Mouse (Mus musculus): ENCODE results near the gene Sertad4.

The Sertad4 gene

DNA sequence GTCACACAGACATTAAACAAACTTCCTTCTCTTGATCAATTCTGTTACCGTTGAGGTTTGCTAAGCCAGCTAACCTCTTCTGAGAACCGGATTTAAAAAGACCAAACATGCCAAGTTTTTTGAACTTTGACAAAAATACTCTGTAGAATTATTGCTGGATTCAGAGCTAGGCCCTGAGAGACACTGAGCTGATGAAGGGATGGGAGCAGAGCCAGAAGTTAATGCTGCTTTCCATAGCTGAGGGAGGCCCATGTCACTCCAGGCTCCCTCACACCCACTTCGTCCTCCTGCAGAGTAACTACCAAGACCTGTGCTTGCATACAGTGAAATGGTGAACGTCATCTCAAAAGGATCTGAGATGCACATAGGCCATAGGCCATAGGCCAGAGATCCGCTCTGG lies 43.3 kb downstream of the Sertad4 start:
- DNase-seq (ENCODE audit: low read depth in 1 of 2, low spot score in 2 of 2), result no peak

DNA sequence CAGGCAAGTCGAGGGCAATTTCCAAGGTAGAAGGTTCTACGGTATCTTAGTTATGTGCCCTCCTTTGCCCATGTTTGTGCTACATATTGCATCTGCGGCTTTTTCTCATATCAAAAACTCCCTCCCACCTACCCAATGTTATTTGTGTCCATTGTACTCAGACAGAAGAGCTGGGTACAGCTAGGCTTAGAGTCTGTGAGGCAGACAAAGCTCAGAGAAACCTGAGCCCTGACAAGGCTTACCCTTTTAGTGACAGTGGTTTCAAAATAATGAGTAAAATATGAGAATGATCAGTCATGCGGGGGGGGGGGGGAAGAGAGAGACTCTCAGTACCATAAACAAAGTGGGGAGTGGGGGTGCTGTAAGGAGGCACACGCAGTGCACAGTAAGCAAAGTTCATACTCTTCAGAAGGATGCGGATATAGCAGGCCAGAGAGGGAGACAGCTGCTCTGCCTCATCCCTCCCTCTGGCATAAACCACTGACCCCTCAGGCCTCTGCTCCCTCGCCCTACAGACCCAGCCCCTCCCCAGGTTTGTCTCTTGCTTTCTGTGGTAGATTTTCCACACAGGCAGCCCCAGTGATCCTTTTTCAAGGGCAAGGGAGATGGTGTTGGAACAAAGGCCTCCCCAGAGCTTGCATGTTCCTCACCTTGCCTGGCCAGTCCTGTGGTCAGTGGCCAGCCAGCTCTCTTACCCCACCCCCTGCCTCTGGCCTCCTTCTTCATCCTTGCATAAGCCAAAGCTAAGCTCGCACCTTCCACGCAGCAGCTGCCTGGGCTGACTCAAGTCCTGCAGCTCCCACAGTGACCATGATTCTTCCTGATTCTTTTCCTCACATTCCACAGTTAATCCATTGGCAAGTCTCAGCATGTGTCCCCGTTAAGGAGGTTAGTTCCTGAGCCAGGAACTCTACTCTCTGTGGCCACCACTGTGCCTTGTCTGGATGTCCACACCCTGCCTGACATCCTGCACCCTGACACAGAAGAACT lies 49.1 kb downstream of the Sertad4 start:
- no peak for DNase-seq (ENCODE audit: low read depth in 1 of 2, low spot score in 2 of 2)

DNA sequence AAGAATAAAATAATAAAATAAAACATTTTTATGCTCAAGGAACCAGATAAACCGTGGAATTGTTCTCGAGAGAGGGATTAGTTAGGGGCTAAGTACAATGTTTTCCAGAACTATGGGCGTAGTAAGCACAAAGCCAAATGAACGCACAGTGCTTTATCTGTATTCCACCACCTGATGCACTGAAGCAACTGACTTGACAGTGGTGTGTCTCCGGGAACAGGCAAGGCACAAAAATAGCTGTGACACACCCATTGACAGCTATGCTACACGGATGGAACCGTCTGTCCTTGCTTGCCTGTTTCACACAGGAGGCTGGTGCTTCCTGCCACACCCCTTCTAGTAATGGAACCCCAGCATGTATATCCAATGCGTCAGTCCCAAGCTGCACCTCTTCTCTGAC lies 55.2 kb downstream of the Sertad4 start:
- DNase-seq (ENCODE audit: low read depth in 1 of 2, low spot score in 2 of 2), result no peak

DNA sequence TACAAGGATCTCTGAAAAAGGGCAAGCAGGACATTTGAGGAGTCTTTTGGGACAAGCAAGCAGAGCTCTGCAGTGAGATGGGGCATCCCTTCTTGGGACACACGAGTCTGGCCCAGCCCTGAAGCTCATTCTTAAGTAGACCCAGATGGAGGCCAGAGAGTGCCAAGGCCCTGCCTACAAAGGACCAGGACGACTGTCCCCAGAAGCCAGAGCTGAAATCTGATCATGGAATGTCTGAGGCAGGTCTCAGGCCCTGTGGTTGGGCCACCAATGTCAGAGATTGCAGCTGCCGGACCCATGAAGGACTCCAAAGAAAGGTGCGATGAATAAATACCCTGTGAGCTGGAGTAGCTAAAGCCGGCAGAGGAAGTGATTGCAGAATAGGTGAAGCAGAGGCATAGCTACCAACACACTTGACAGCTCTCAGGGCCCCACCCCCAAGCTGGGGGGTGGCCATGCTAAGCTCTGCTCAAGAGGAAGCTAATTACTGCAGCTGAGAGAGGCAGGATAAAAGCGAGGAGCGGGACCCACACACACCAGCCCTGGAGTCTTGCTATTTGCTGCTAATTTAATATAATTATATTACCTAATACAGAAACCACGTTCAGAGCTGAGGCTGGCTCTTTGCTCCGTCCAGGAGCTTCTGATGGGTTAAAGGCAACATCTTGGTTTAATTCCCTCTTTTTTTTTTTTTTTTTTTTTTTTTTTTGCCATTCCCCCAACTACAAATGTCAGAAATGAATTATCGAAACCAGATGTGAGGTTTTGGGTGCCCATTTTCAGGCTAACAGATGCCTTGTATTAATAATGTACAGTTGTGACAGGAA lies 56.2 kb downstream of the Sertad4 start:
- DNase-seq (ENCODE audit: low read depth in 1 of 2, low spot score in 2 of 2), result no peak

DNA sequence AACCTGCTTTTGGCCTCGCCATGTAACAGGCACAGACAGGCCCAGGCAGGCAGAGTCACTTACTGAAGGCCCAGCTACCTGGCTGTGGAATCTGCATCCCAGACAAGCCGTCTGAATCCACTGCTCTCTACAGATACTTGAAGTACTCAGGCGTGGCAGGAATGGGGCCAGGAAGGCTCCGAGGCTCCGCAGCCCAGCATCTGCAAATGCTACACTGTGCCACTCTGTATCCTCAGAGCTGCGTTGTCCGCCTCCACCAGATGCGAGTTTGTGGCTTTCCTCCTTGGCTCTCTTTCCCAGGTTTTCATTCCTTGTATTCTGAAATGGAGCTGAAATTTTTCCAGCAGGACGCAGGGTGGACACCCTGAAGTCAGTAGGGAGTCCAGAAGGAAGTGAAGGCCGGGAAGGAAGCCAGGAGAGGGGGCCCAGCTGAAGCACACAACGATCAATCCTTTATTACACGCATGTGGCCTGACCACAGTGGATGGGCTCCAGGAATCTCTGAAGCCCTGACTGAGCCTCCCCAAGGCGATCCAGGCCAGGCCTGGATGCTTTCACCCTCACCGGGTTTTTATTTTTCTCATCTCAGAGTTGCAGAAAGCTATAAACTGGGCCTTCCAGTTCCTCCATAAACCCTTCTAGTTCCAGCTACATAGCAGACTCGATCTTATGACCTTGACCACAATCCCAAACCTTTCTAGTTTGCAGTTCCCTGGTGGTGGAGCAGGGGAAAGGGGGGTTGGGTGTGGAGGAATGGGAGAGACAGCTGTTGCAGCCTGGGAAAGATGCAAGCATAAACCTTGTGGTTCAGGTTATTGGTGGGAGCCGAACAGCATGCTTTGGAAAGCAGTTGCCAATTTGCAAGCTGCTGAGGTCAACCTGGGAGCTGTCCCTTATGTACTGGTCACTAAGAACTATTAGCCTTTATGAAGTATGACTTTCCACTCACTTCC lies 57.1 kb downstream of the Sertad4 start:
- DNase-seq (ENCODE audit: low read depth in 1 of 2, low spot score in 2 of 2), result no peak

DNA sequence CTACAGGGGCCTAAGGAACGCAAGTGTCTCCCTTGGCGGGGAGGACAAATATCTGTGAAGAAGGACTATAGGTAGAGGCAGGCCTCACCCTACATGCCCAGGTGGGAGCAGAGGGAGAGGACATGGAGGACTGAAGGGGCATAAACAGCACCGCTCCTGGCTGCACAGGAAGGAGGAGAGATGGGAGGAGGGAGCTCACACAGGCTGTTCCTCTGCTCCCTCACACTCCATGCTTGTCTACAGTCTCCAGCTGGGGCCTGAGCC lies 58.6 kb downstream of the Sertad4 start:
- DNase-seq (ENCODE audit: low read depth in 1 of 2, low spot score in 2 of 2), result no peak

DNA sequence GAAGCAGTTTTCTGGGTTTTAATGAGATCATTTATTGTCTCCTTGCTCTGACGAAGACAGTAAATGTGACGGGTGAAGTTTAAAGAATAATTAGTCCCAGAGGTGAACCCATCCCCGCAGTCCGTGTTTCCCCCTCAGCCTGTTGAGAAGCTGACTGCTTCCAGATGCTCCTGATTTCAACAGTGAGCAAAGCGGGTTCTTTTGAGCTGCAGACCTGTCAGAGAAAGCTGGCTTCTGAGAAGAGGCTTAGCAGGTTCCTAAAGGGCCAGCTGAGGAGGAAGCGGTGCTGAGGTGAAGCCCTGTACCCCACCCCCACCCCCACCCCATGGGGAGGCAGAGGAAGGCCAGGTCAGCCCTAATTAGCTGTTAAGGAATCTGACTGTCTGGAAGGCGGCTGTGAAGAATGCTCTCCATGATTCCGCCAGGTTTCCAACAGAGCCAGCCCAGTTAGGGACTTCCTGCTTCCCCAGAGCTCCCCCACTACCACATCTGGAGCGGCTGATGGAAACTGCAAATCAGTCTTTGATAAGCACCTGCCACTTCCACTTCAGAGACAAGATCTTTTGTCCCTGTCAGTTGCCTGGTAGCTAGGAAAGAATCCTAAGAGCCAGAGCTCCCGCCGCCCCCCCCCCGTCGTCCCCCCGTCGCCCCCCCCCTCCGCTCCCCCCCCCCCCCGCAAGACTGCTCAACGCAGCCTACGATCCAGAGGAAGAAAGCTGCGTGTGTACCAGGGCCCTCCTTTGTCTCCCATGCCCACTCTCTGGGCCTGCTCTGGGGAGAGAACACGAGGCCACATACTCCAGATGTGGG lies 59.1 kb downstream of the Sertad4 start:
- no peak for DNase-seq (ENCODE audit: low read depth in 1 of 2, low spot score in 2 of 2)

DNA sequence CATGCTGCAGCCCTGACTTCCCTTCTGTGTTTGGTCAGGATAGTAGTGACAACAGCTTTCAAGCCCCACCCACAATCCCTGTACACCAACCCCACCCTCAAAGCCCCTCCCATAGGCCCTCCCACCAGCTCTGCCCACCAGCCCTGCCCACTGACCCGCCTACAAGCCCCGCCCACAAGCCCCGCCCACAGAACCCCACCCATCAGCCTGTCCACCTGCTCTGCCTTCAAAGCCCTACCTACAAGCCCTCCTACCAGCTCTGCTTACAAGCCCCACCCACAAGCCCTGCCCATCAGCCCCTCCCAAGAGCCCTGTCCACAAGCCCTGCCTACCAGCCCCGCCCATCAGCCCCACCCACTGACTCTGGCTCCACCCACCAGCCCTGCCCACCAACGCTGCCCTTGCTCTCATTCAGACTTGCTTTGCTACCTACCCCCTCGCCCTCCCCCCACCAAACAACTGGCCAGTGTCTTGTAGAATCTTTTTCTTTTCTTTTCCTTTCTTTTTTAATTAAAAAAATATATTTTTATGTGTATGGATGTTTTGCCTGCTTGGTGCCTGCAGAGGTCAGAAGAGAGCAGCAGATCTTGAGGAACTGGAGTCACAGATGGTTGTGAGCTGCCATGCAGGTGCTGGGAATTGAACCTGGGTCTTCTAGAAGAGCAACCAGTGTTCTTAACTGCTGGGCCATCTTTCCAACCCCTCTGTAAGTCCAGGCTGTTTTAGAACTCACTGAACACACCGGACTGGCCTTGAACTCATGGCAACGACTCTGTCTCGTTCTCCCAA lies 60.4 kb downstream of the Sertad4 start:
- no peak for DNase-seq (ENCODE audit: low read depth in 1 of 2, low spot score in 2 of 2)
